Mouse (Mus musculus): ENCODE measurements around the gene Fam83g.
"Not testable (repeated sequence)": the region's sequence is repeated elsewhere in the genome, so short reads cannot be mapped to it uniquely, and the experiment has no call there.

The Fam83g gene

DNA sequence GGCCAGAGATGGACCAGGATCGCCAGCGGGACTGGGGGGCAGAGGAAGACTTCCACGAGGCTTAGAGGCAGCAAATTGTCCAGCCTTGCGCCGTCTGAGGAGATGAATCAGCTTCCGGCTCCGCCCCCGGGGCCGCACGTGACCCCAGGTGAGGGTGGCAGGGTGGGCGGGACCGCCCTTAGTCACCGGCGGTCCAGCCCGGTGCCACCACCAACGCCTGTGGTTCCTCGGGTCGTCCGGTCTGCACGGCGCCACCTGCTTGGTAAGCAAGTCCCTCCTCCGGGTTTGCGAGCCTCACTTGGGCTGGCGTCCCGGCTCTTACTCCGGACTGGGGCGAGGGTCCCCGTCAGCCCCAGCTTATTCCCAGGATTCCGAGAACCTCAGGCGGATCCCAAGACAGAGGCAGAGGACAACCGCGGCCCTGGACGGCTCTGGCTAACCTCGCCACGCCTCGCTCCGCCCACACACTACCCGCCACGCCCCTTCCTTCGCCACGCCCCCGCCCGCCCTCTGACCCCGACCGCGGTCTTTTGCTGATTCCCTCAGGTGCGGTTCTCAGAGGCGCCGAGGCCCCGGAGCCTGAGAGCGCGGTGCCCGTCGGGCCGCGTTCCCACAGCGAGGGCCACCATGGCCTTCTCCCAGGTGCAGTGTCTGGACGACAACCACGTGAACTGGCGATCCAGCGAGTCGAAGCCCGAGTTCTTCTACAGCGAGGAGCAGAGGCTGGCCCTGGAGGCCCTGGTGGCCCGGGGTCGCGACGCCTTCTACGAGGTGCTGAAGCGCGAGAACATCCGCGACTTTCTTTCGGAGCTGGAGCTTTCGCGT lies at the start of gene Fam83g:
Gene Fam83g, plus strand, starts transcription at position 185 of the 825 bp plus-strand sequence.
- peak; percentile 44 for DNase-seq (ENCODE audit: low read depth, low spot score)

GRCm38 (mm10) chr11:61636309-61636708 lies 47.6 kb upstream of the Fam83g start:
- DNase-seq (ENCODE audit: low read depth, low spot score), result not testable (repeated sequence)

DNA sequence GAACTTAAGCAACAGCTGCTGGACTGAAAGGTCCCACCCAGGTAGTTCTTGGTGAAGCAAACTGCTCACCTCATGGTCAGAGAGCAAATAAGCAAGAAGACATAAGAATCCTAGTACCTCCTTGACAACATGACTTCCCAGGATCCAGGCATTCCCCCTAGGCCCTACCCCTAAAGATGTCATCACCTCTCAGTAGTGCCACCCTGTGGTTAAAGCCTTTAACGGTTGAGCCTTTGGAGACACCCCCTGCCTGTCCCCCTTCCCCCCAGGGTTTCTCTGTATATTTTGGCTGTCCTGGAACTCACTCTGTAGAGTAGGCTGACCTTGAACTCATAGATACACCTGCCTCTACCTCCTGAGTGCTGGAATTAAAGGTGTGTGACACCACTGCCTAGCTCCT lies 46.5 kb upstream of the Fam83g start:
- no peak for DNase-seq (ENCODE audit: low read depth, low spot score)

GRCm38 (mm10) chr11:61637856-61638255 lies 46.0 kb upstream of the Fam83g start:
- no peak for DNase-seq (ENCODE audit: low read depth, low spot score)

- DNase-seq (ENCODE audit: low read depth, low spot score), result no peak
Observed at GRCm38 (mm10) chr11:61638764-61639536, 44.9 kb upstream of the Fam83g start.

DNA sequence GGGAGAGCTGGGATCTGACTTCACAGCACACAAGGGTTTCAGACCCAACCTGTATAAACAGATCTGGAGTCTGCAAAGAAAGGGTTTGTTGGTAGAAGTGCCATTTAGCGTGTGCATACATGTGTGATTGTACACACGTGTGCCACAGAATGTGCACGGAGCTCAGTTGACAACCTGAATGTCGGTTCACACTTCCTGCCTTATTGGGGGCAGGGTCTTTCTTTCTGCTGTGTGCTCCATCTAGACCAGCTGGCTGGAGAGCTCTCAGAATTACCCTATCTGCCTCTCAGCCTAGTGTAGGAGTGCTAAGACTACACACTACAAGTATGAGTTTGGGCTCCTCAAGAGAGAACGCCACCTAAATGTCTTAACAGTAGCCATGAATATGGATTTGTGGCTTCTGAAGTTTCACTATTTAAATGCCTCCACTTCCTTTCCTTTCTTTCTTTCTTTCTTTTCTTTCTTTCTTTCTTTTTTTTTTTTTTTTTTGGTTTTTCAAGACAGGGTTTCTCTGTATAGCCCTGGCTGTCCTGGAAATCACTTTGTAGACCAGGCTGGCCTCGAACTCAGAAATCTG lies 44.2 kb upstream of the Fam83g start:
- no peak for DNase-seq (ENCODE audit: low read depth, low spot score)

DNA sequence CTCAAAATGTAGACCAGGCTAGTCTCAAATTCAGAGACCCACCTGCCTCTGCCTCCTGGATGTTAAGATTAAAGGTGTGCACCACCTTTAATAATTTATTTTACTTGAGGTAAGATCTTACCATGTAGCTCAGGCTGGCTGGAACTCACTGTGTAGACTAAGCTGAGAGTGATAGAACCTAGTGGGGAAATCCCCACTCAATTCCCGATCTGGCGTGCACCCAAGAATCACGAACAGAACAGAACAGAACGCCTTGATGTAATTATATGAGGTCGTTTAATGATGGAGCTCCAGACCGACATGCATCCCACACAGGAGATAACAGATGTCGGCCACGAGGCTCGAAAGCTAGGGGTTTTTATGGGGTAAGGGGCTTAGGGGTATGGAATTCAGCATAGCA lies 43.3 kb upstream of the Fam83g start:
- not testable (repeated sequence) for DNase-seq (ENCODE audit: low read depth, low spot score)

DNA sequence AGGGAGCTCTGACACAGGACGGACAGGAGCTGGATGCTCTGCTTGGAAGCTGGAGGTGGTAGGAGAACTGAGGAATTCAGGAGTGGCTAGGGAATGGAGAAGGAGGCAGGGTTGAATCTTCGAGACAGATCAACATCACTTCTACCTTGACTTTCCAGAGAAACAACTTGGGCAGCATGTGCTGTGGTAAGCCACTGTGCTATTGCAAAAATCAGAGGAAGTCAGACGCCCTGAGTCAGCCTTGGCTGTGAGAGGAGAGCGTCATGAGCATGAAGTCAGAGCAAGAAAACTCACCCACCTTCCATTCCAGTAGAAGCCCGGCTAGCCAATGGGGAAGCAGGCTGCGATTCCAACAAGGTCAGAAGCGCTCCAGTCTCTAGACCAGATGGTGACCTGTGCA lies 41.8 kb upstream of the Fam83g start:
- DNase-seq (ENCODE audit: low read depth, low spot score), result no peak

DNA sequence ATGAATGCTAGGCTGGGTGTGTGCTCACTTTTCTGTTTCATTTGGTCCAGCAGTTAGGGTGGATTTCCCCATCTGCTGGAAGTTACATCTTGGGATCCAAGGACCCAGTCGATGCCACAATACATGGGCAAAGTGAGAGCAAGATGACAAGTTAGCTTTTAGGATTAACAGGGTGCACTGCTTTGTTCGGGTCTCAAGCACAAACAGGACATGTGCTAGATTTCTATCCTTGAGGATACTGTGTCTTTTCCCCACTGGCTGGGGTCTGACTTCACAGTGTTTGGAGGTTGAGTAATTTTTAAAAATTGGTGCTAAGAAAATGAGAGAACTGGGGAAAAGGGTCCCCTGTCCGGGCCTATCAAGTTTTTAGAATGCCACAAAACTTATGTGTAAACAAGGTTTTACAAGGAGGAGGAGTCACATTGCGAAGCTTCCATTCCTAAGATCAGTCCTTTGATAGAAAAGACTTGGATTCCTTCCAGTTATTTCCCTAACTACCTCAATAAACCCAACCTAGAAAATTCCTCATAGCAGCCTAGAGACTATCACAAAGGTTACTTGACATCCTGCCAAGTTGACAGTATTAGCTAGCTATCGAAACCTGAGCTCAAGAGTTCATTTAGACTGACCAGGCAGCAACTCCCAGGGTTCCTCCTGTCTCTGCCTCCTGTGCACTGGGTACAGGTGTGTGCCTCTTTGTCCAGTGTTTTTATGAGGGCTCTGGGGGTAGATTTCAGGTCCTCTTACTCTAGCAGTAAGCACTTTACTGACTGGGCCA lies 40.5 kb upstream of the Fam83g start:
- no peak for DNase-seq (ENCODE audit: low read depth, low spot score)

DNA sequence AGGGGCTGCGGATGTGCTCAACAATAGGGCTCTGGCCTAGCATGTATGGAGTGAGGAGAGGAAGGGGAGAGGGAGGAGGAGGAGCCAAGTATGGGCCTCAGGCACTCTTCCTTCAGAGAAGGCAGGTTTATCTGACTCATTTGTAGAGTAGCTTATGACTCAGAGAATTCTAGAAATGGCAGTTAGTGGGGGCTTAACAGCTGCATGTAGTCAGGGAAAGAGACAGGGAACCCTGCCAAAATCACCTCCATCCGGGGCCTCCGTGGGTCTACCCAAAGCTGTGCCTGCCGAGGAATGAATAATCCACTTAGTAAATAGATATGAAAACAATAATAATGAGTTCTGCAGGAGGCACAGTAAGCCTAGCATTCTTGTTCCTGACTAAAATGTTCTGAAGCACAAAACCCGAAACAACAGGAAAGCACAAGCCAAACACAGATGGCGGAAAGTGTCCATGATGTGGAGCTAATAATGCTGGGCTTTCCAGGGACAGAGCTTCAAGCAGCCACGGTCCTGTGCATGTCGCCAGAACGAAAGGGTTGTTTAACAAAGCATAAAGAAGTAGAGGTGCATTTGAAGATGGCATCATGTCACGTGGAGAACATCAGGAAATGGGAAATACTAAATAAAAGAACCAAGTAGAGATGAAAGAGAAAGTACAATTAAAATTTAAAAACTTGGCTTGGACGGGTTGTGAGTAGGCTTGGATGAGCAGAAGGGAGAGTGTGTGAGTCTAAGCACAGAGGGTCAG lies 39.1 kb upstream of the Fam83g start:
- no peak for DNase-seq (ENCODE audit: low read depth, low spot score)

DNA sequence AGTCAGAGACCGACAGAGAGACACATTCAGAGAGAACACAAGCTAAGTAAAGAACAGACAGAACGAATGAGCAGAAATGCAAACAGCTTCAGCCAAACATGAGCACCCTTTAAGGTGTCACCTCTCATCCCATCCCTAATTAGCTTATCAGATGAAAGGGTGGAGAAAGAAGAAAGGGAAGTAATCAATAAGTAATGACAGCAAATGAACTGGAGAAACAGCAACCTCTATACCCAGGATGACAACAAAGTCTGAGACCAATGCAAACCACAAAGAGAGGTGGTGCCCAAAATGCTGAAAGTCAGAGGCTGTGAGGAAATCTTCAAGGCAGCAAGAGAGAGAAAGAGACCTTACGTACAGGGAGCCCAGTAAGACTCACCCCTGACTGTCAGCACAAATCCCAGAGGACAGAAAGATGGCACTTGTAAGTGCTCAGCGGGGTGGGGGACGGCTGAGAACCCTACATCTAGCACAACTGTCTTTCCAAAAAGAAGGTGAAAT lies 38.5 kb upstream of the Fam83g start:
- DNase-seq (ENCODE audit: low read depth, low spot score), result no peak

GRCm38 (mm10) chr11:61646499-61647039 lies 37.3 kb upstream of the Fam83g start:
- DNase-seq (ENCODE audit: low read depth, low spot score), result no peak

DNA sequence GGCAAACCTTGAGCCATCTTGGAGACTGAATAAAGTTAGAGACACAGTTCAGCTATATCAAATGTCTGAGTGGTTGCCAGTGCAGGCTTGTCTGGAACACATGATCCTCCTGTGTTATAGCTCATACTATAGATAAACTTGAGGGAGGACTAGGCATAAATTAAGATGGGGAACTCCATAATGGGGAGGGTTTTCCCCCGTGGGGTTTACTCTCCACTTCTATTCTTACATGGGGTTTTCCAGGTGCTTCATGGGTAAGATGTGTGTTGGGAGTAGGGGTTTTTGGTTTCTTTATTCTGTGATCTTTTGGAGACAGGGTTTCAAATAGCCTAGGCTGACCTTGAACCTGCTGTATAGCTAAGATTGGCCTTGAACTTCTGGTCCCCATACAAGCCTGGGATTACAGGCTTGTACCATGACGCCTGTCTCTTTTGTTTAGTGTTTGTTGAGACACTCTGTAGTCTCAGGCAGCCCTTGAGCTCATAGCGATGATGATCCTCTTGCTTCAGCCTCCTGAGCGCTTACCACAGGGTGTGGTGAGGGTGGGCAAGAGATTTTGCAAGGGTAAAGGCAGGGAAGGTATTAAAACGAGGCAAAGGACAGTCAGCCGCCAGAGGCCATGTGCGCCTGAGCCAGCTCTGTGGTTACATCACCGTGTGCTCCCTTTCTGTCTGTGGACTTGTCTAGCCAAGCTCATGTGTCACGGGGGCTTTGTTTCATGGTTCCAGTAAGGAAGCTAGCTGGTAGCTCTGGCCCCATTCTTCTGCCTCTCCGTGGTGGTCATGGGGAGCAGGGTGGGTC lies 36.6 kb upstream of the Fam83g start:
- DNase-seq (ENCODE audit: low read depth, low spot score), result no peak

DNA sequence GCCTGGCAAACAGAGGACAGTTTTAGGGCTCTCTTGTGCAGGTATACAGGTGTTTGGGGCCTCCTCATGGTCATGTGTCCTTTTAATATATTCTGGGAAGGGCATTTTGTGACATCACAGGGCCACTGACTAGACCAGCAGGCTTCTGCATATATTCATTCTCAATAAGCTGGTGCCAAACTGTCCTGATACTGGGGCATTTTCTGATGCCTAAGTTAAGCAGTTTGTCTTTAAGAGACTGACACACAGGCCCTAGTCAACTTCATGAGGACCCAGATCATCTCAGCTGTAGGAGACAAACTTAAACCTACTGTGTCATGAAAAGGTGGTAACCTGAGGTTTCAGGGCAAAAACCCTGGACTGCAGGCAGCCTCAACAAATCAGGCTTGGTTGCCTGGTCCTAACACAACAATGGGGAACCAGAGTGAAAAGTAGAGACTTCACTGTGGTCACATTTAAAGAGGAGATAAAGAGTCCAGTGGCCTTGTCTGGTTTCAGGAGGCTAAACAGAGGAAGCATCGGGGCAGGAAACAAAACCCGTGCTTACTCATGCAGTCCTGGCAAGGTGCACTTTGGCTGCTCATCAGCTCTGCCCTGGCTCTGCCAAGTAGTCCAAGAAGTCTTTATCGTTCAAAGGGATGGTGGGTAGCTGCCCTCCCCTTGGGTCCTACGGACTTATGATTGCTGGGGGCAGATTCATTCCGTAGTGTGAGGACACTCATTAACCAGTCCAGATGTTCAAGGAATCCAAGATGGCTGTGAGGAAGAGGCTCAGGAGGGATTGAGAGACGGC lies 35.7 kb upstream of the Fam83g start:
- DNase-seq (ENCODE audit: low read depth, low spot score), result no peak

GRCm38 (mm10) chr11:61648749-61649115 lies 35.2 kb upstream of the Fam83g start:
- DNase-seq (ENCODE audit: low read depth, low spot score), result no peak

- DNase-seq (ENCODE audit: low read depth, low spot score), result no peak
Observed at GRCm38 (mm10) chr11:61649163-61649580, 34.7 kb upstream of the Fam83g start.

GRCm38 (mm10) chr11:61649626-61650025 lies 34.3 kb upstream of the Fam83g start:
- no peak for DNase-seq (ENCODE audit: low read depth, low spot score)

- no peak for DNase-seq (ENCODE audit: low read depth, low spot score)
Observed at GRCm38 (mm10) chr11:61650470-61651265, 33.2 kb upstream of the Fam83g start.

All from embryo, embryonic 11.5 days (tissue).